Mouse (Mus musculus): ENCODE results near the gene Crisp3. TPM values are rescaled to one million over a fixed set of nuclear protein-coding genes. Genes with fewer than 3 reads are reported as not detected.
A peak's percentile ranks its signal among the peaks of the same experiment; 100 is the strongest.
"Not testable (repeated sequence)": the region's sequence is repeated elsewhere in the genome, so short reads cannot be mapped to it uniquely, and the experiment has no call there.

Crisp3 gene
- polyA plus RNA-seq (2021), result not detected

DNA sequence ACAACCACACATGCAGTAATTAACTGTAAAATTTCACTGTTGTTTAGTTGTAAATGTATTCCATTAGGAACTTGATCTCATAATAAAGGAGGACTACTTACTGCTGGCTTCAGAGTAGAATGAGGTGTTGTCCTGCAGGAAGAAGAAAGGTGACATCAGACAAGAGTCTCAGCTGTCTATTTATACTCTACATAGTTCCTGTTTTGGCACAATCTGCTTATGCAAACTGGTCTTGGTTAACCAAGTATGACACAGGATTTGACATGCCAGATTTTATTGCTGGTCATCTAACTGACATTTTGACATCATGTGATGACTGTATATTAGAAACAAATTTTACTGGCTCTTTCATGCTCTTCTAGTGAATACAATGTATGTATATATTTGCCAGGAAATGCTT is at the start of gene Crisp3:
Gene Crisp3, minus strand, starts transcription at position 154 of the 400 bp plus-strand sequence.
- POLR2A ChIA-PET, result no interaction called here
- ATAC-seq, result no peak
- H3K27me3 ChIP-seq, result no peaks in the 10 kb centered on the region
- no peak for DNase-seq (ENCODE audit: low read depth, low spot score)
- TF ChIP-seq CTCF (IDR thresholded peaks at IDR 0.05), result no peak
- in situ Hi-C loops (cut with MboI; ENCODE audit: low pct_unique_long_range_greater_than_20kb), result no loop called here
- CTCF ChIA-PET, result no interaction called here

DNA sequence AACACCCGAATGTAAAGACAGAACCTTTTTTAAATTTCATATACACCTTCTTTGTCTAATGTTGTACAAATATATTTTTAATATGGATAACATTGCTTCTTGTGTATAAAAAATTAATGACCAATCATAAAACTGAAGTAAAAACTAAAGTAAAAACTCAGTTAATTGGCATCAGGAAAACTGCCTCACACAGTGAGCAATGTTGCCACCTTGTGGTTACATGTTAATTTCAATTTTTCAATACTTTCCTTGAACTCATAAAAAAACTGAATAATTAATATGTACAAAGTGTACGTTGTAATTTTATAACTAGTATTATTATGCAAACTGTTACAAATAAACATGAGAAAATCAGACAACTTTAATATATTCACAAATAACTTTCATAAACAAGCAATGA is 43.3 kb upstream of the Crisp3 start:
- in situ Hi-C loops (cut with MboI; ENCODE audit: low pct_unique_long_range_greater_than_20kb), result no loop called here
- ChIA-PET CTCF (interaction anchor here (1.2 kb wide), 1 partner anchor 10 kb away, joined by 3 read pairs; no protein-coding TSS in a partner anchor), POLR2A (no interaction called here)
- no peaks in the 10 kb centered on the region for H3K27me3 ChIP-seq
- DNase-seq (ENCODE audit: low read depth, low spot score) (no peak), ATAC-seq (no peak)
- peak; percentile 26 for TF ChIP-seq CTCF (IDR thresholded peaks at IDR 0.05)

DNA sequence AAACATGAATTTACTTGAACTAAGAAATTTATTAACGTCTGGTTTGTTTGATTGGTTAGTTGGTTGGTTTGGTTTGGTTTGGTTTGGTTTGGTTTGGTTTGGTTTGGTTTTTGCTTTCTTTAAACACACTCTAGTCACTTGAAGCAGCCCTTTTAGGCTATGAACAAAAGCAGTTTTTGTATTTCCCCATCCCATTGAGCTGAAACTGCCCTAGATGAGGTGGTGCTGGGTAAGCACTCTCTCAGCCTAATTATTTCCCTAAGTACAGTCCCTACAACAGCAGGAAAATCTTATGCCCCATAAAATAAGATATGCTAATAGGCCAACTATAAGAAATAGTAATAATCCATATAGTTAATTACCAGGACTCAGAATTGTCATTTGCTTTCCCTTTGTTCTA is 33.4 kb upstream of the Crisp3 start:
- TF ChIP-seq CTCF (IDR thresholded peaks at IDR 0.05), result no peak
- in situ Hi-C loops (cut with MboI; ENCODE audit: low pct_unique_long_range_greater_than_20kb), result no loop called here
- ChIA-PET POLR2A (no interaction called here), CTCF (no interaction called here)
- no peaks in the 10 kb centered on the region for H3K27me3 ChIP-seq
- ATAC-seq, result no peak
- no peak for DNase-seq (ENCODE audit: low read depth, low spot score)

DNA sequence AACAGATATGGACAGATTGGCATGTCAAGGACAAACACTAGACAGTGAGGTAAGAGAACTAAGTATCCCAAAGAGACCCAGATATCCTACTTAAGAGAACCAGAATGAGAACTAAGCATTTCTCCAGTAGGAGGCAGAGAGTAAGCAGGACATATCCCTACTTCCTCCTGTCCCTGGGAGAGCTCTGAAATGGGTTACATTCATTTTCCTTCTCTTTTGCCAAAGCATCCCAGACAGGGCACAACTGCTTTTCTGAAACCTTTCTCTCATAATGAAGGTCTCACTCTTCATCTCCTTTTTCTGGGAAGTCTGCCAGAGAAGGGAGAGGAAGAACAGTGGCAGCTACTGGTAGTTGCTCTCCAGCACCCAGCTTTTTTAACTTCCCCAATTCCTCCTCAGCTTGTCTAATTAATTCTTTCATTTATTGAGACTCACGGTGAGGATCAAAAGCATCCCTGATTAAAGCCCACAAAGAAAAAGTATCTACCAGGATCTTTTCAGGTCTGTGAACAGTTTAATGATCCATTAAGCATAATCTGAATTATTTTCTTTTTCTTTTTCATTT is 32.9 kb upstream of the Crisp3 start:
- POLR2A ChIA-PET, result no interaction called here
- no peak for ATAC-seq

GRCm38 (mm10) chr17:40252487-40252886 is 10.4 kb upstream of the Crisp3 start:
- ChIA-PET POLR2A (no interaction called here), CTCF (interaction anchor here (0.9 kb wide), 1 partner anchor 14 kb away, joined by 4 read pairs; no protein-coding TSS in a partner anchor)
- no peak for ATAC-seq
- no peak for DNase-seq (ENCODE audit: low read depth, low spot score)
- in situ Hi-C loops (cut with MboI; ENCODE audit: low pct_unique_long_range_greater_than_20kb), result no loop called here
- TF ChIP-seq CTCF (IDR thresholded peaks at IDR 0.05), result no peak
- H3K27me3 ChIP-seq, result no peaks in the 10 kb centered on the region

More for the DNA sequence above, 32.9 kb upstream of the Crisp3 start:
- DNase-seq (ENCODE audit: low read depth, low spot score), result no peak
- in situ Hi-C loops (cut with MboI; ENCODE audit: low pct_unique_long_range_greater_than_20kb), result no loop called here
- CTCF ChIA-PET, result no interaction called here
- TF ChIP-seq CTCF (IDR thresholded peaks at IDR 0.05), result no peak
- H3K27me3 ChIP-seq, result no peaks in the 10 kb centered on the region

- POLR2A ChIA-PET, result no interaction called here
- ATAC-seq (no peak), DNase-seq (ENCODE audit: low read depth, low spot score) (no peak)
- in situ Hi-C loops (cut with MboI; ENCODE audit: low pct_unique_long_range_greater_than_20kb), result loop anchor here (25.0 kb wide), 3 partner anchors 179 to 604 kb away; partner anchors contain the start of genes Crisp2 and Rhag
- no peaks in the 10 kb centered on the region for H3K27me3 ChIP-seq
- TF ChIP-seq CTCF (IDR thresholded peaks at IDR 0.05), result no peak
- CTCF ChIA-PET, result interaction anchor here (1.1 kb wide), 1 partner anchor 15 kb away, joined by 3 read pairs; no protein-coding TSS in a partner anchor
Measured at GRCm38 (mm10) chr17:40208540-40208939, 33.5 kb downstream of the Crisp3 start, which contains the start of gene Pgk2. Gene Pgk2, minus strand, starts transcription at chr17:40208640.

GRCm38 (mm10) chr17:40201803-40202202 is 40.3 kb downstream of the Crisp3 start:
- DNase-seq (ENCODE audit: low read depth, low spot score); POLR2A ChIA-PET; ATAC-seq; H3K27me3 ChIP-seq; CTCF ChIA-PET: not testable (repeated sequence)
- peak; percentile 50 for TF ChIP-seq CTCF (IDR thresholded peaks at IDR 0.05)
- in situ Hi-C loops (cut with MboI; ENCODE audit: low pct_unique_long_range_greater_than_20kb), result loop anchor here (25.0 kb wide), 3 partner anchors 185 to 610 kb away; partner anchors contain the start of genes Crisp2 and Rhag

- DNase-seq (ENCODE audit: low read depth, low spot score); CTCF ChIA-PET; in situ Hi-C loops (cut with MboI; ENCODE audit: low pct_unique_long_range_greater_than_20kb); H3K27me3 ChIP-seq; ATAC-seq; POLR2A ChIA-PET: not testable (repeated sequence)
Measured at GRCm38 (mm10) chr17:40190192-40190591, 51.9 kb downstream of the Crisp3 start.

Other genes starting within 250 kb of the Crisp3 start
- gene AC192777.2, start 146.8 kb downstream of the Crisp3 start, polyA plus RNA-seq (2021), result not detected
- not detected for gene Pgk2, start 33.6 kb downstream of the Crisp3 start, polyA plus RNA-seq (2021)
- gene Crisp1, start 76.9 kb upstream of the Crisp3 start, polyA plus RNA-seq (2021), result 1.8 TPM